Mouse (Mus musculus) C2C12 (cell line): ENCODE measurements at regions not wholly inside any gene's neighbourhood (a gene's known extent, or its start where the extent isn't known, plus 50 kb on each side); places are given as distances from the start of the nearest gene placed in this dataset.

ENCODE experiments used
- CEBPB ChIP-seq: IDR thresholded peaks from one replicate; pipeline ENCODE4 v1.6.1; 2011; ENCODE audit warnings: low read depth, mild to moderate bottlenecking, control low read depth, moderate library complexity
- CTCF ChIP-seq: IDR thresholded peaks from one replicate; pipeline ENCODE4 v1.5.1; 2011; ENCODE audit not compliant: control insufficient read depth, insufficient read depth, insufficient read length
- FOSL1 ChIP-seq: IDR thresholded peaks from one replicate; pipeline ENCODE4 v1.8.0; 2011; ENCODE audit warnings: mild to moderate bottlenecking, low read length; ENCODE audit not compliant: poor library complexity, insufficient read depth, severe bottlenecking
- MAX ChIP-seq: IDR thresholded peaks from one replicate; pipeline ENCODE4 v1.6.1; 2011; ENCODE audit warnings: mild to moderate bottlenecking, control low read depth
- MYOD1 ChIP-seq: IDR thresholded peaks from one replicate; pipeline ENCODE4 v1.6.1; 2011; ENCODE audit warnings: low read depth; ENCODE audit not compliant: control insufficient read depth, insufficient read length
- MYOG ChIP-seq: IDR thresholded peaks from one replicate; pipeline ENCODE4 v1.6.1; 2011; ENCODE audit not compliant: control insufficient read depth, insufficient read length; ENCODE audit errors: extremely low read depth
- USF1 ChIP-seq: IDR thresholded peaks from one replicate; pipeline ENCODE4 v1.6.1; 2011; ENCODE audit warnings: low read depth, mild to moderate bottlenecking, control low read depth, moderate library complexity

DNA sequence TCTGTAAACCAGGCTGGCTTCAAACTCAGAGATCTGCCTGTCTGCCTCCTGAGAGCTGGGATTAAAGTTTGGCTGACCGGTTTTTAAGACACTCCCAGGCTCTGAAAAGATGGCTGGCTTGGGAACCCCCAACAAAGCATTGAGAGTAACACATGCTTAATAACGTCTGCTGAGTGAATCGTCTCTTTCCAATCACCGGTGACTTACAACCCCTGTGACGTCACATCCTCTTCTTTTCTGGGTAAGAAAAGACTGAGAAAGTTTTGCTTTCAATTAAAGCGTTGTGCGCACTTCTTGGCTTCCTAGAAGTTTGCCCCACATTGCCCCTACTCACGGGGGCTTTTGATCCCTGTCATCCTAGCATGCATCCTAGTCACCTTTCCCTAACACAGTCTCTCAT lies 109.1 kb downstream of the Foxb1 start:
- TF ChIP-seq CTCF (no peak), CEBPB (no peak), USF1 (no peak), MAX (no peak), MYOD1 (no peak), MYOG (no peak), FOSL1 (no peak)
